Mouse (Mus musculus): ENCODE measurements around the gene Snx29.
"Not testable (repeated sequence)": the region's sequence is repeated elsewhere in the genome, so short reads cannot be mapped to it uniquely, and the experiment has no call there.

The Snx29 gene

DNA sequence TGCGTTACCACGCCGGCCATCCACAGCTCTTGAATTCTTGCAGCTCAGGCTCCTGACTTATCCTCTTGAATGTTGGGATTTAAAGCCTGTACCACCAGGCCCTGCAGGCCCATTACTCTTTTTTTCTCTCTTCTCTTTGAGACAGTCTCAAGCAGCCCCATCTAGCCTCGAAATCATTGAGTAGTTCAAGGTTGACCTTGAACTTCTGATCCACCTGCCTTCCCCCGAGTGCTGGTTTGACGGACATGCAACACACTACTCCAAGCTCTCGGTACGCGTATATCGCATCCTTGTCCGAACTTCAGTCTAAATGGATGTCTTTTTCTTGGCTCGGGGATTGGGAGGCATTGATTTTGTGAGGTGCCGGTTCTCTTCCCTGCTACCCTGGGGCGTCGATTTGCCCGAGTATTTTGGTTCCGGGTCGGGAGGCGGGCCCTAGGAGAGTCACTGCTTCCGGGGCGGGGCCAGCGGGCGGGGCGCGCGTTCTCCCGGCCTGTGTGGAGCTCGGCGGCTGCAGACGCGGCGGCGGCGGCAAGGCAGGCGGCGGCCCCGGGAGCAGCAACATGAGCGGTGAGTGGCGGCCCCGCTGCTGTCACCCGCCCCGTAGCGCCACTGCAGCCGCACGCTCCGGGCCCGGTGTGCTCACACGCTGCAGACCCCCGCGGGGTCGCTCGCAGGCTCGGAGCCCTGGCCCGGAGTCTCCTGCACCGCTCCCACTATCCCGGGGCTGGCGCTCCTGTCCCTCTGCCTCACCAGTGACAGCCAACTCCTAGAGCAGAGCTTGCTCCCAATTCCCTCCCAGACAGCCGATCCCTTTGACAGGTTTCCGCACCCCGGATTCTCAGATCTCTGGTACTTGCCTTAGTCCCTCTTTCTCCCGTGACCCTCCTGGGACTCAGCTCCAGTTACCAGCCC, at the start of gene Snx29:
TSS of gene Snx29 (plus strand) at position 500 of the 915 bp plus-strand sequence.
- peak; percentile 97 to 99 for DNase-seq

DNA sequence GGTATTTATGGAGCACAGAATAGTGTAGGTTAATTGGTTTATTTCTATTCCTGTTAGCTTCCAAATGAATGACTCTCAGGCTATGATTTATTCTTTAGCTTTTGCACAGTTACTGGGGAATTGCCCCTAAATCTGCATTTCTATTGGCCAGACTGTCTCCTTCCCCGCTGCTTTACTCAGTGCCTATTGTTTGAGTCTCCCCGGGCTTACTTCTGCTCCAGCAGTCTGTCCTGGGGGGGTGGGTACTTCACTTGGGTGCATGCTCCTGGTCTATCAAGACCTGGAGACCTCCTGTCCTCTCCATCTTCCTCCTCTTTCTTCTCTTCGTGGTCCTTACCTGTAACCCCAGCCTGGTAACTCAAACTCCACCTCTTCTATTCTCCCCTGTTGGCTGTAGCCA, 45.8 kb upstream of the Snx29 start:
- no peak for DNase-seq

DNA sequence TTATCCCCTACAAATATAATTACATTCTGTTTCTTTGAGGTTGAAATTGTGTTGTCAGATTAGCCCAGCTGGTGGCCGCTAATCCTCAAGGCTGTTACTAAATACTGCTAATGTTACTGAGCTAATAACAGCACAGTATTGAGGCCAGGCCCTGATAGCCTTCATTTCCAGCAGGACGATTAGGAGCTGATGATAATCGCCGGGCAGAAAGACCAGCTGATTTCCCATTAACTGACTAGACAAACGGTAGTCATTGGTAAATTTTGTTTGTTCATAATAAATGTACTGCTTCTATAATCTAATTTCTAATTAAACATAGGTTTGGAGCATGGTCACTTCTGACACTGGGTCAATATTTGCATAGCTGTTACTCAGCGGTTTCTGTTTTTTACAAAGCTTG, 43.9 kb upstream of the Snx29 start:
- no peak for DNase-seq

DNA sequence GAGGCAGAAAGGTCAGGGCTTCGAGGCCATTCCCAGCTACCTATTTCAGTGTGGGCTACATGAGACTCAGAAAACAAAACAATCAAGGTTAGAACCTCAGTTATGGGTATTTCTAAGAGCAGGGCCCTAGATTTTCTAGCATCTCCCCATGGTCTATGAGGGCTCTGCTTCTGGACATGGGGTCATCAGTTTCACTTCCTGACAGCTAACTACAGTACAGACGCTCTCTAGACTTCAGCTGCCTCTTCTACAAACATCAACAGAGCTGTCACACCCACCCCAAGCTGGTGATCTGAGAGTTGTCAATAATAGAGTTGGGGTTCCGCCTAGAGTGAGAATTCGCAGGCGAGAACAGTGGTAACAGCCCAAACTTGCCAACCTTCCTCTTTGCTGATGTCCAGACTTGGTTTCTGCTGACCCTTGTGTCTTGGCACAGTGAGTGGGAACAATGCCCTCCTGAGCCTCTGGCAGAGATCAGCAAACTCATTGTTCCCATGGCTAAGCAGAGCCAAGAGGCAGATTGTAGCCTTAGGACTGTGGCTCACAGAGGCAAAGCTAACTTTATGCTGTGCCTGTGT, 40.0 kb upstream of the Snx29 start:
- no peak for DNase-seq

DNA sequence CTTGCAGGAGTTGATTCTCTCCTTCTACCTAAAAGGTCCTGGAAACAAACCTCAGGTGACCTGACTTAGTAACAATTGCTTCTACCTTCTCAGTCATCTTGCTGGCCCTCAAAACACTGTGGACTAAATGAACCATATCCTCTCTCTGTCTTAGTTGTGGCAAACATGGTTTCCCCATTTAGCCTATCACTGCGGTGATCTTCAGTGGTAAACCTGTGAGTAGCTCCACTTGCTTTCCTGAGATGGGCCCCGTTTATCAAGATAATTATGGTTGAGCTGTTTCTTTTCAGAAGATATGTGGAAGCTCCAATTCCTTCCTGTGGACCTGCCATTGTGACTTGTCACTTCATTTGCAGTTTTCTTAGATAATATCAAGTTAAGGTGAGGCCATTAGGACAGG, 37.8 kb upstream of the Snx29 start:
- DNase-seq, result no peak

DNA sequence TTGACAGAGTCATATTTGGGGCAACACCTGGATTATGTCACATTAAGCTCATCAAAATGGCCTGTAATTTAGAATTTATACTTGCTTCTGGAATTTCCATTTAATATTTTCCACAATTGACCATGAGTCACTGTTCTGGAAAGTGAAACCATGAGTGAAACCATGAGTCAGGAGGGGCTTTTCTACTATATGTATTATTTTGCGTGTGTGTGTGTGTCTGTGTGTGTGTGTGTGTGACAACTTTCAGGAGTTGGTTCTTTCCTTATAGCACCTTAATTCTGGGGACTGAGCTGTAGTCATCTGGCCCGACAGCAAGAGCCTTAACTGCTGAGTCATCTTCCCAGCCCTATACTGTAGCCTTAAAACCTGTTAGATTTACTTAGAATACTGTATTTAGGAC, 36.8 kb upstream of the Snx29 start:
- DNase-seq, result no peak

DNA sequence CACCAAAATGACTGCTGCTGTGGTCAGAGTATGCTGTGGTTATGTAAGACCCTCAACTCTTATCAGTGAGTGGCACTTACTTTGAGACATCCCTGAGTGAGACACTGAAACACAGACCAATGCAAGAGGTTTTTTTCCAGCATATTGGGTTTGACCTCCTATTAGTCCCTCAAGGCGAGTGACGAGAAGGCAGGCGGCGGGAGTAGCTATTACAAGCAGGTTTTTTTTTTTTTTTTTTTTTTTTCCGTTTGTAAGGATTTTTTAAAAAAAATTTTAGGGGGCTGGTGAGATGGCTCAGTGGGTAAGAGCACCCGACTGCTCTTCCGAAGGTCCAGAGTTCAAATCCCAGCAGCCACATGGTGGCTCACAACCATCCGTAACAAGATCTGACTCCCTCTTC, 33.8 kb upstream of the Snx29 start:
- DNase-seq, result not testable (repeated sequence)

DNA sequence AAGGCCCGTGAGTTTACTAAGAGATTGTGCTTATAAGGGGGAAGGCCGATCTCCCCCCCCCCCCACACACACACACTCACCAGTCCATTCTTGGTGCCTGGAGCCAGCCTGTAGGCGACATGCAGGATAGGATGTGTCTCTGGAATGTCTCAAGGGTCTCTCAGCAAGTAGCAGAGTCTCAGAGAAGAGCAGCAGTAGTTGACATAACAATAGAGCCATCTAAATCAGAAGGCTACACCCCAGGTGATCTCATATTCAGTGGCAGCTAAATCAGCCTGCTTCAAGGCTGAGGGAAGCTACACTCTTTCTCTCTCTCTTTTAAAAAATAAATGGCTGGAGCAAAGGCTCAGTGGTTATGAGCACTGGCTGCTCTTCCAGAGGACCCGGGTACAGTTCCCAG, 27.1 kb upstream of the Snx29 start:
- DNase-seq, result not testable (repeated sequence)

DNA sequence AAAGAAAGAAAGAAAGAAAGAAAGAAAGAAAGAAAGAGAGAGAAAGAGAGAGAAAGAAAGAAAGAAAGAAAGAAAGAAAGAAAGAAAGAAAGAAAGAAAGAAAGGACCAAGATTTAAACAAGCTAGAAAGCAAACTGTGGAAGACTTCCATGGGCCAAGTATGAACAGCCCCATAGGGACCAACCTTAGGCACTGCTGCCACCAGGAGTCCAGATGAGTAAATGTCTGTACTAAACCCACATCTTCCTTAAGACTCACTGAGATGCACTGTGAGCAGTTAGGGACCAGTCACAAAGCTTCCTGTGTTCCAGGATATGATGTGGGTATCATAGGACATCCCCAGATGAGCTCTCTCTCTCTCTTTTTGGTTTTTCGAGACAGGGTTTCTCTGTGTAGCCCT, 25.0 kb upstream of the Snx29 start:
- DNase-seq, result peak in 1 of 2 experiments; percentile 10

DNA sequence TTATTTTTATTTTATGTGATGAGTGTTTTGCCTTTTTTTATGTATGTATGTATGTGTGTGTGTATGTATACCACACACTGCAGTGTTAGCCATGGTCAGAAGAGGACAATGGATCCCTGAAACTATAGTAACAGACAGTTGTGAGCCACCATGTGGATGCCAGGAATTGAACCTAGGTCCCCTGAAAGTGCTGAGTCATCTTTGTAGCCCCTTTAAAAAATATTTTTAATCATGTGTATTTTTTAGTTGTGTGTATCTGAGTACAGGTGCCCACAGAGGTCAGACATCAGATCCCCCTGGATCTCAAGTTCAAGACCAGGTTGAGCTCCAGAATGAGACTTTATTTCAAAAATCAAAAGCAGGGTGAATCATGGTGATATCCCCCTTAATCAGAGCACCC, 19.0 kb upstream of the Snx29 start:
- no peak for DNase-seq

DNA sequence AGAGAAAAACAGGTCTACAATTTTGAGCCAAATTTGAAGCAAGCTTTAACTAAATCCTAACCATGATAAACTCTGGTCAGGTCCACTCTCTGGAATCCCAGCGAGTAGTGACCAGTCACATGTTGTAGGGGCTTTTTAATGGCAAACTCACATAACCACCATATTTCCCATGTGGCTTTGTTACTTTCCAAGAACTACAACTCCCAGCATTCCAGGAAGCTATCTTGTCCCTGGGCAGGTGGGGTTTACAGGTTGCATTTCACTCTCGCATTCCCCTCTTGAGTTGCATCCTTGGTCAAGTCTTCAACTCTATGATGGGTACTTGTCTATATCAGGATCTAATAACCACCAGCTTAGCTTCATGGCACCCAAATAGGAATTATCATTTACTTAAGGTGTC, 17.2 kb upstream of the Snx29 start:
- no peak for DNase-seq

DNA sequence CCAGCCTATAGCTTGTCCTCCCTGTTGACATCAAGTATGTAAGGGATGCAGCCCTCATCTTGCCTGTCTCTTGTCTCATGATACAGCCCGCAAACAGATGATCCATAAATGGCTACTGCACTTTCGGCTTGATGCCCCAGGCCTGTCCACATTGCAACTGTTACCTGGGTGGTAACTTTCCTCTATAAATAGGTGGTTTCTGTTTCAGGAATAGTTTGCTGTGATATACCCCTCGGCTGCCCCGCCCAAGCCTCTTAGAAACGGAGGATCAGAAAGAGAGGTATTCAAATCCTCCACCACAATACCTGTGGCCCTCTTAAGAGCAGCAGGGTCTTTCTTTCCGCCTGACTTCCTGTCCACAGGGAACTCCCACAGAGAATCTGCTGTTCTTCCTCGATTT, 9.2 kb upstream of the Snx29 start, which contains the start of gene Tnfrsf17:
TSS of gene Tnfrsf17 (plus strand) at position 301 of the 400 bp plus-strand sequence.
- no peak for DNase-seq

DNA sequence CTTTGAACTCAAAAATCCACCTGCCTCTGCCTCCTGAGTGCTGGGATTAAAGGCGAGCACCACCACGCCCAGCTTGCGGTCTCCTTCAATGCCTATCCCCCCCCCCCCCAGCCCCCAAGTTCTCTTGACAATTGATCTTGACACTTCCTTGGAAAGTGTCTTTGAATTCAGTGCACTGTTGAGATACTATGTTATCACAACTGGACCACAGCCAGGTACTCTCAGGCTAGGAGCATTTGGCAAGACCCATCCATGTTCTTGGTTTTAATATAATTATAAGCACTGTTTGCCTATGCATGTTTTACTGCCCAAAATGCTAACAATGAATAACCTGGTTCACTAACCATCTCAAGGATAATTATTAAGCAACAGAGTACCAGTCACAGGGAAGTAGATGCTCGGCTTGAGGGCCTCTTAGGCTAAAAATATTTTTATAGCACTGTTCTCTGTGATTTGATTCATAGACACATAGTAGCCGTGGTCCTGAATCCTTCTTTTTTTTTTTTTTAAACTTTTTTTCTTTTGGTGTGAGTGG, 6.9 kb upstream of the Snx29 start:
- DNase-seq, result peak in 1 of 2 experiments; percentile 25

DNA sequence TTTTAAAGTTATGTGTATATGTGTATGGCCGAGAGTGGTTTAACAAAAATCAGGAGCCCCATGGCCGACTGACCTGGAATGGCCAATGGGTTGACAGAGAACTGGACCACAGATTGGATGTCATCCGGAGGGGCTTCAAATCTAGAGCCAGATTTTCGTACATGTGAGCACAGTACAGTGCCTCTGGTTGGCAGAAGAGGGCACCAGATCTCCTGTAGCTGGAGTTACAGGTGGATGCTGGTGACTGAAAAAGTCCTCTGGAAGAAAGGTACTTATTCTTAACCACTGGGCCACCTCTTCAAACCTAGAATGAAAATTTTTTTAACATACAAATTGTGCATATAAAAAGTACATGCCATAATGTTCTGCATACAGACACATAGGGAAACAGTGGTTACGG, 6.0 kb upstream of the Snx29 start:
- DNase-seq, result no peak

DNA sequence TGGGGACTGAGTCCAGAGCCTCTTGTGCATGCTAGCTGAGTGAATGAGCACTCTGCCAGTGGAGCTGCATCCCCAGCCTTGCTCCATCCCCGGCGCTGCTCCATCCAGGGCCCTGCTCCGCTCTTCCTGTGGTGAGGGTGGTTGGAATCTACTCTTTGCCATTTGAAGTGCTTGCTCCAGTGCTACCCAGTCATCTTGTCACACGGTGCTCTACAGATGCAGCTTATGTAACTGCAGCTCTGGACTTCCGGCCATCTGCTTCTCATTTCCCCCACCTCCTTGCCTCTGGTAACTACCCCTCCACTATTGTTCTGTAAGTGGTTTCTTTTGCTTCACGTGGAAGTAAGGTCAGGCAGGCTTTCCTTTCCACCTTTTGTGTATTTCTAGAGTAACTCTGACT, 5.4 kb upstream of the Snx29 start:
- peak; percentile 6 to 36 for DNase-seq

DNA sequence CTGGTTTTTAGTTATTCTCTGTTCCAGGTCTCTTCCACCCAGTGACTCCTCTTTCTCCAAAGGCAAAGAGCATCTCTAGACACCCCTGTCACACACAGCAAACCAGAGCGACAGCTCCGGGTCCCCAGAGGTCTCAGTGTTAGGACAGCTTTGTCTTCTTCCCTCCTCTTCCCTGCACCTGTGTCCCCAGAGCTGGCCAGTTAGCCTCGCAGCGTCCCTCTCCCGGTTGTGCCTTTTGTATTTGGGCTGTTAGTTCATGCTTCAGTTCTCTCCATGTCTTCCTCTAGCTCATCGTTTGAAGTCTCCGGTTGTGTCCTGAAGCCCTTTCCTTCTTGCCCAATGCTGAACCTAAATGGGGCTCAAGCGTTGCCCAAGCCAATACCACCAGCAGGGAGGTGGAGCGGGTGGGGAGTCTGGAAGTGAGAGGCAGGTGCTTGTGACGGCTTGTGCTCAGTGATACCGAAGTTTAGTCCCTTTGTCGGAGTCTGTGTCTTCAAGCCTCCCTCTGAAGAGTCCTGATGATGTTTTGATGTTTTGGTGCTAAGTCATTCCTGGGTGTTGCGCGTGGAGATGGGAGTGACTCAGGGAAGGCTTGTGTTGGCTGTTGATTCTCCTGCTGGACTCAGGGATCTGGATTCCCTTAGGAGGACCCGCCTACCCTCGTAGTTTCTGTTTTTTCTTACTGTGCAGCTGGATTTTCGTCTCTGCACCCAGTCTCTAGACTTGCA, 780 bp downstream of the Snx29 start:
- peak; percentile 23 for DNase-seq

DNA sequence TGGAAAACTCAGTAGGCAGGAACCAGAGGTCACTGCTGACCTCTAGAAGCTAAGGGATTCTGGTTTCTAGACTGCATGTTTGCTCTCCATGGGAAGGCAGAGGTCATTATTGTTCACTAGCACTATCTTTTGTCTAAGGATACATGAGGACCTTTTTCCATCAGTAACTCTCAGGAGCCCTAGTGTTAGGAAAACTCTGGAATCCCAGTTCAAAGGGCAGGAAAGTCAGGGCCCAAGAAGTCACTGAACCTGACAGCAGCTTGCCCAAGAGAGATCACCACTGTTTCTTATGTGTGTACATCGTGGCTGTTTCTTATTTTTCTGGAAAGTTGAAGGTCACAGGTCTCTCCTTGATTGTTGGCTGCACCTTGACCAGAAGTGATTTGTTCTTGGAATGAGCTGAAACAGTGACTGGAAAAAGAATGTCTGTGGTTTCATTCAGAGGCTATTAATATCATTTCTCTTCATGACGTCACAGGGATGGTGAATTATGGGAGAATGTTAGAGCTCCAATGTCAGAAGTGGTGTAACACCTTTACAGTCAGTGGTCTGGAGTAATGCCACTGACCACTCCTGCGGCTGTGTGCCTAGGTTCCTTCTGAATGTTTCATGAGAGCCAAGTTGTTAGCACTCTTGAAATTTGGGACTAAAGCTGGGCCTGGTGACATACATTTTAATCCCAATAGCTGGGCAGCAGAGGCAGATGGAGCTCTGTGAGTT, 7.5 kb downstream of the Snx29 start:
- no peak for DNase-seq

DNA sequence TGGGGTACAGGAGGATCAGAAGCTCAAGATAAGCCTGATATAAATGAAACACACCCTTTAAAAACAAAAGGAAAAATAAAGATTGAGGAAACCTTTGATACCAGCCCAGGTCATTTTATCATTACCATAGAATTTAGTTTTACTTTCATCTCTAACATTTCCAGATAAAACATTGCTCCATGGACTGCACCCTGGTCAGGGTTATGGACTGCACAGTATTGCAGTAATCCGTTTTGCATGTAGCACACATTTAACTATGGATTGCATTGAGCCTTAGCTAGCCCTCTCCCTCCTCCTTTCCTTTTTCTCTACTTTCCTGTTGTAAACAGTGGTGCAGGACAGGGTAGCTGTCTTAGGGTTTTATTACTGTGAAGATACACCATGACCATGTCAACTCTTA, 8.3 kb downstream of the Snx29 start:
- DNase-seq, result no peak

DNA sequence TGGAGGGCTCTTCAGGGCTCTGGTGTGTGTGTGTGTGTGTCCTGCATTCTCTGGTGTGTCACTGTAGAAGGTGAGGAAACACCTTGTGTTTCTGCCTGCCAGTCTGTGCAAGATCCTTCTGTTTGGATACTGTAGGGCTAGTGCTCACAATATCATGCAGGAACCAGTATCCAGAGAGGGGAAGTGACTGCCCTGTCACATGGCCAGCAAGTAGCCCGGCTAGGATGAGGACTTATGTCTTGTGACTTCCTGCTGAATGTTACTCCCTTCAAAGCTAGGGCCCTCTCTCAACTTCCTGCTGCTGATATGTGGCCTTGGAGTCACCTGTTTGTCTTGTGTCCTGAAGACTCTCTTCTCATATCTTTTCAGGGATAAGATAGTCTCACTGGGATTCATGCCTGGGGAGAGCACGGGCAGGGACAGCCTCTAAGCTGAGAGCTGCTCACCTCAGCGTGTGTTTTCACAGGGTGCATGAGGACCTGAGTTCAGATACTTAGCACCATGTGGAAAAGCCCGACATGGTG, 20.6 kb downstream of the Snx29 start:
- DNase-seq, result peak; percentile 44 to 47

DNA sequence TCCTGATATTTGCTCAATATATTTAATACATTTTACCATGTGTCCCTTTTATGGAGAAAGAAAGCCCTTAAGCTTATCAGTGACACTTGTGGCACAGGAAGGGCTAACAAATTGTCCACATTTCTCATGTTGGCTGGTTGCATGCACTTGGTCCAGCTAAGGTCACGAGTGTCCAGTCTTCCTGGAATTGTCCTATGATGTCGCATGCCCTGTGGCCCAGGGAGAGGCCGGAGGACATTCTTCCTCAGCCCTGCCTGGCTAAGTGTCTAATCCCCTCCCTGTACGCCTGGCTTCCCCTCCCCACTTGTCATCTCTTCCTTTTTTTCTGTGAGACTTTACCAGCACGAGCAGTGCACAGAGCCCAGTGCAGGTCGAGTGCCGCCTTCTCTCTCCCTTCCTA, 29.2 kb downstream of the Snx29 start:
- peak in 1 of 2 experiments; percentile 35 for DNase-seq

DNA sequence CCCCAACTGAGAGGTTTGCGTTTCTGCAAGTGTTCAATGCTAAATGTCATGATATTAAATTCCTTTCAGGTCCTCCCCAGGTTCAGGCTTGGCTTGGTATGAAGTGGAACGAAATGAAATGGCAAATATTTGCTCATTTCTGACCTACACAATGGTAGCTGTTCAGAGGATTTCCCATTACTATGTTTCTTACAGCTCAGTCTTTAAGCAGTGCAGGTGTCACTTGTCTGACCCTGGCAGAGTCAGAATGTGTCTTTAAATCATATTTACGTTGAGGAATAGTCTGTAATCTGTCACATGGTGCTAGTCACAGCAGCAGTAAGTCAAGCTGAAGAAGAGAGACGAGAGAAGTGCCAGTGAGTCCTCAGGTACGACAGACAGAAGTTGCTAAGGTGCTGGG, 36.5 kb downstream of the Snx29 start:
- DNase-seq, result no peak

DNA sequence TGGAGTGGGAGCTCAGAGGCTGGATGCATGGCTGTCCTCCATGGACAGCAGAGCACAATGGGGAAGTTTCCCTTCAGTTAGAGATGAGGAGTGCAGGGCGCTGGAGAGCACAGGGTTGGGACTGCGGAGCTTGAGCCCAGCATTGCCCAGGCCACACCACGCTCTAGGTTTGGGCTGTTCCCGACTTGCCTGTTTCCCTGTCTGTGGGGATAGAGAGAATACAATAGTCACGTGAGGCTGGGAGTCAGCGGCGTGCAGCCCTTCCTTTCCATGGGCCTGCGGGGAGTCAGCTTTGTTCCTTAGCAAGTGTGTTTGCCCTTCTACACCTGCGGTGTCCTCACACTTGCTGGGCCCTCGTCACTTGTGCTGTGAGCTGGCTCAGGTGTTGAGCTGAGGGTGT, 37.2 kb downstream of the Snx29 start:
- DNase-seq, result no peak

Measured in lung, postnatal 4 days (tissue).